Mouse (Mus musculus) liver, embryonic 14.5 days (tissue): ENCODE results near the gene Snx11. TPM values are rescaled to one million over a fixed set of nuclear protein-coding genes. Genes with fewer than 3 reads are reported as not detected.

ENCODE experiments used
- ATAC-seq: fragments of 200-750 bp; cut with Nextera tagmentation; 2 replicates; pipeline ENCODE4 v1.8.0; 2017; ENCODE audit warnings: moderate number of reproducible peaks, mild to moderate bottlenecking, moderate library complexity; ENCODE audit not compliant: insufficient read depth
- DNase-seq, 3 experiments: peaks; one replicate each; pipeline ENCODE4 v3.0.0-alpha.2; 2012 to 2013; ENCODE audit warnings: low read depth in 3 of 3, low spot score in 3 of 3
- H3K27ac ChIP-seq: fragments of 300-500 bp; sonication (generic); 2 replicates; pipeline ENCODE4 v1.5.1; 2014; ENCODE audit warnings: moderate library complexity, mild to moderate bottlenecking, control low read depth, inconsistent platforms
- H3K27me3 ChIP-seq: fragments of 300-500 bp; sonication (generic); 2 replicates; pipeline ENCODE4 v1.6.1; 2014; ENCODE audit warnings: mild to moderate bottlenecking, low read length, moderate library complexity; ENCODE audit not compliant: control insufficient read depth, insufficient read depth
- H3K36me3 ChIP-seq: fragments of 300-500 bp; sonication (generic); replicated peaks from 2 replicates; pipeline ENCODE4 v1.6.1; 2014; ENCODE audit warnings: low read depth; ENCODE audit not compliant: control insufficient read depth, insufficient read depth
- H3K4me1 ChIP-seq, 2 experiments: fragments of 200-500 bp in 1 of 2; fragments of 300-500 bp in 1 of 2; sonication (generic) in 1 of 2; replicated peaks; 2 replicates each; pipeline ENCODE4 v1.6.1; 2012 to 2014; ENCODE audit warnings: antibody characterized with exemption in 1 of 2, inconsistent platforms in 1 of 2, low read length in 1 of 2; ENCODE audit not compliant: control insufficient read depth in 2 of 2, insufficient read depth in 2 of 2
- H3K4me2 ChIP-seq: fragments of 300-500 bp; sonication (generic); 2 replicates; pipeline ENCODE4 v1.6.1; 2014; ENCODE audit warnings: low read depth, mild to moderate bottlenecking, control low read depth, moderate library complexity
- H3K4me3 ChIP-seq, 2 experiments: fragments of 200-500 bp in 1 of 2; fragments of 300-500 bp in 1 of 2; sonication (generic) in 1 of 2; 2 replicates each; pipeline ENCODE4 v1.5.1; 2012 to 2014; ENCODE audit warnings: low read depth in 2 of 2, low read length in 2 of 2, mild to moderate bottlenecking in 2 of 2, control low read depth in 1 of 2, inconsistent platforms in 1 of 2, moderate library complexity in 1 of 2; ENCODE audit not compliant: insufficient read depth in 1 of 2
- H3K9ac ChIP-seq: fragments of 300-500 bp; sonication (generic); replicated peaks from 2 replicates; pipeline ENCODE4 v1.6.1; 2014; ENCODE audit warnings: mild to moderate bottlenecking, control low read depth, moderate library complexity
- H3K9me3 ChIP-seq: fragments of 300-500 bp; sonication (generic); 2 replicates; pipeline ENCODE4 v1.6.1; 2016; ENCODE audit warnings: low read length, mixed read lengths; ENCODE audit not compliant: control insufficient read depth
- CTCF ChIP-seq: IDR thresholded peaks from 2 replicates; pipeline ENCODE4 v1.5.1; 2016; ENCODE audit warnings: antibody characterized with exemption, low read depth, control low read depth
- EP300 ChIP-seq: IDR thresholded peaks from 2 replicates; pipeline ENCODE4 v1.6.1; 2016; ENCODE audit warnings: antibody characterized with exemption, low read depth
- WGBS: fragments of 180-500 bp; shearing (Covaris S2); extraction: QIAGEN DNeasy Blood & Tissue Kit; methylation state at CpG from one replicate; pipeline ENCODE4 v1.1.7; 2014; ENCODE audit not compliant: insufficient replicate concordance; 5-methylcytosine and 5-hydroxymethylcytosine counted together
- polyA plus RNA-seq, 2 experiments: library from polyadenylated mRNA; depleted of rRNA in 1 of 2; stranded (reverse) in 1 of 2; unstranded in 1 of 2; fragments of >200 nt; fragmentation: Nextera tagmentation in 1 of 2; extraction: Ambion mirVana in 1 of 2; gene quantifications; 2 replicates each; pipeline versions ENCODE4 v1.2.1 to v1.2.3; 2012 to 2014

The Snx11 gene
- polyA plus RNA-seq, 2 experiments: 4.9 to 10.1 TPM

DNA sequence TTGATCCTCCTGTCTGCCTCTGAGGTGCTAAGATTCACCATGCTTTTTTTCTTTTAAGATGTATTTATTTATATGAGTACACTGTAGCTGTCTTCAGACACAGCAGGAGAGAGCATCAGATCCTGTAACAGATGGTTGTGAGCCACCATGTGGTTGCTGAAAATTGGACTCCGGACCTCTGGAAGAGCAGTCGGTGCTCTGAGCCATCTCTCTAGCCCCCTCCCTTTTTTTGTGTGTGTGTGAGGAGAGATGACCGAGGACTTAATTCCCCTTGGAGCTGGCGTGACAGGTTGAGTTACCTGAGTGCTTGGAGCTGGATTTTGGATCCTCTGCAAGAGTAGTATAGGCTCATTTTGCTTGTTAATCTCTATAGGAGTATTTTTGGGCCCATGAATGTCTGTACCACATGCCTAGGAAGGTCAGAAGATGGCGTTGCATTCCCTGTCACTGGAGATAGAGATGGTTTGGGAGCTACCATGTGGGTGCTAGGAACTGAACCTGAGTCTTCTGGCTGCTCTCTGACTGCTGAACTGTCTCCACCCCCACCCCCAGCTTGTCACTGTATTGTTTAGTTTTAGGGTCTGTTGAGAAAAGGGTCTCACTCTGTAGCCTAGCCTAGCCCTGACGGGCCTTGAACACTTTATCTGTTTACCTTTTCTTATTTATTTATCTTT, 32.3 kb upstream of the Snx11 start:
- TF ChIP-seq CTCF (no peak), EP300 (no peak)
- Histone ChIP-seq H3K4me1 (no peaks in the 10 kb centered on the region), H3K27ac (no peak overlapping the region), H3K27me3 (no peaks in the 10 kb centered on the region), H3K4me2 (no peak overlapping the region), H3K9me3 (no peaks in the 10 kb centered on the region), H3K36me3 (peaks cover 43% of the 10 kb centered on the region), H3K9ac (no peak overlapping the region), H3K4me3 (no peak overlapping the region)
- WGBS: 78% methylated on average over 6 of the region's 6 CpGs
- ATAC-seq: no peak
- DNase-seq: no peak

DNA sequence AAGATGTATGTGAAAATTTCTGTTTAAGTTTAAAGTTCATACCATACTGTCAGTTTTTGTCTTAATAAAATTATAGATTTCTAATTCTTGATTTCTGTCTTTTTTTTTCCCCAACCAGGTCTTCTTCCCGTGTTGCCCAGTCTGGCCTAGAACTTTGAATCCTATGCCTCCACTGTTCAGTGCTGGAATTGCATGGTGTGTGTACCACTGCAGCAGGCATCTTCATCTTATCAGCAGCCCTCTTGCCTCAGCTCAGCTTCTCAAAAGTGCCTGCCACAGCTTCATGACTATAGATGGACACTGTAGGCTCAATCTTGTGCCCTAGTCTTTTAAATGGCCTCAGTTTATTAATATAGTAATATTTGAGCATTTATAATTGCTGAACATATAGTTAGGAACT, 30.7 kb upstream of the Snx11 start:
- no peak overlapping the region for H3K27ac ChIP-seq
- H3K4me3 ChIP-seq: no peak overlapping the region
- no peak overlapping the region for H3K4me2 ChIP-seq
- H3K36me3 ChIP-seq: peaks cover 60% of the 10 kb centered on the region
- H3K27me3 ChIP-seq: no peaks in the 10 kb centered on the region
- 41% methylated on average over 1 of the region's 1 CpGs for WGBS
- H3K9ac ChIP-seq: no peak overlapping the region
- ATAC-seq: no peak
- no peaks in the 10 kb centered on the region for H3K4me1 ChIP-seq
- H3K9me3 ChIP-seq: no peaks in the 10 kb centered on the region
- no peak for TF ChIP-seq EP300
- TF ChIP-seq CTCF: peak; percentile 39; the same call in 1 of the 2 replicates
- no peak for DNase-seq

DNA sequence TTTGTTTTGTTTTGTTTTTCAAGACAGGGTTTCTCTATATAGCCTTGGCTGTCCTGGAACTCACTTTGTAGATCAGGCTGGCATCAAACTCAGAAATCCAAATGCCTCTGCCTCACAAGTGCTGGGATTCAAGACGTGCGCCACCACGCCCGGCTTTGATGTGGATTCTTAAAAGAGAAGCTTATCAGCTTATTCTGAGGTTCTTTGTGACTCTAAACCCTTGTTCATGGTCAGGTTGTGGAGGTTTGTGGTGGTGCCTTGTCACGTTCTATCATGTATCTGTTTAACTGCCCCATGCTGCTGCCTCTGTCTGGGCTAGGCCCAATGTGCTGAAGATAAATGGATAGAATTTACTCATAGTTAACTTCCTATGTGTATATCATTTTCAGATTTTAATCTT, 28.2 kb upstream of the Snx11 start:
- TF ChIP-seq EP300 (no peak), CTCF (no peak)
- no peak for DNase-seq
- ATAC-seq: no peak
- peaks cover 84% of the 10 kb centered on the region for H3K36me3 ChIP-seq
- no peak overlapping the region for H3K9ac ChIP-seq
- no peaks in the 10 kb centered on the region for H3K9me3 ChIP-seq
- H3K27me3 ChIP-seq: no peaks in the 10 kb centered on the region
- no peak overlapping the region for H3K4me3 ChIP-seq
- H3K27ac ChIP-seq: no peak overlapping the region
- H3K4me1 ChIP-seq: no peaks in the 10 kb centered on the region
- no peak overlapping the region for H3K4me2 ChIP-seq
- WGBS: 66% methylated on average over 5 of the region's 5 CpGs

DNA sequence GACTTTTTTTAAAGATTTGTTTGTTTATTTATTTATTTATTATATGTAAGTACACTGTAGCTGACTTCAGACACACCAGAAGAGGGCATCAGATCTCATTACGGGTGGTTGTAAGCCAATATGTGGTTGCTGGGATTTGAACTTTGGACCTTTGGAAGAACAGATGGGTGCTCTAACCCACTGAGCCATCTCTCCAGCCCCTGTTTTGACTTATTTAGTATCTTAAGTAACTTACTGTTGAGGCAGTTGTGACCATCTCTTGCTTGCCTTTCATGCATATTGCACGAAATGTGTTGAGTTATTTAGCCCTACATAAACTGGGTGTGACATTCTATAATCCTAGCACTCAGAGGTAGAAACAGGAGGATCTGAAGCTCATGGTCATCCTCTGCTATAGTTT, 22.2 kb upstream of the Snx11 start:
- Histone ChIP-seq H3K27ac (no peak overlapping the region), H3K4me1 (no peaks in the 10 kb centered on the region), H3K9me3 (no peaks in the 10 kb centered on the region), H3K4me3 (no peak overlapping the region), H3K9ac (no peak overlapping the region), H3K4me2 (no peak overlapping the region), H3K27me3 (no peaks in the 10 kb centered on the region), H3K36me3 (peaks cover 42% of the 10 kb centered on the region)
- 75% methylated on average over 2 of the region's 2 CpGs for WGBS
- ATAC-seq: no peak
- TF ChIP-seq EP300 (no peak), CTCF (no peak)
- DNase-seq: no peak

DNA sequence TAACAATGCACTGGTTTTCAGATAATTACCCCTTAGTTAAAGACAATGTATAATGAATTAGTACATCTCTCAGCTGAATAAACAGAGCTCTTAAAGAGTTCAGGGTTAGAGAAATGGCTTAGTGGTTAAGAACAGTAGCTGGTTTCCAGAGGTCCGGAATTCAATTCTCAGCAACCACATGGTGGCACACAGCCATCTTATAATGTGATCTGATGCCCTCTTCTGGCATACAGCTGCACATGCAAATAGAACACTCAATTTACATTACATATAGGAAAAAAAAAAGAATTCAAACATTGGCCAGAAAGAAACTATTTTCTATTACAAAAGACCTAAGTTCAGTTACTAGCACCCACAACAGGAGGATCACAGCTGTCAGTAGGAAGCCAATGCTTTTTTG, 19.2 kb upstream of the Snx11 start:
- Histone ChIP-seq H3K4me1 (no peaks in the 10 kb centered on the region), H3K36me3 (peaks cover 15% of the 10 kb centered on the region), H3K27me3 (no peaks in the 10 kb centered on the region), H3K27ac (no peak overlapping the region), H3K4me3 (no peak overlapping the region), H3K9ac (no peak overlapping the region), H3K9me3 (no peaks in the 10 kb centered on the region), H3K4me2 (no peak overlapping the region)
- whole genome bisulfite sequencing: 63% methylated on average over 1 of the region's 1 CpGs
- DNase-seq (no peak), ATAC-seq (no peak)
- TF ChIP-seq EP300: no peak
- peak; percentile 37; the same call in 1 of the 2 replicates for TF ChIP-seq CTCF
